Mouse (Mus musculus) layer of hippocampus, adult 11-12 months (tissue): Measurements from ENCODE around the gene Nfia.

ENCODE experiments used
- DNase-seq: peaks from one replicate; pipeline ENCODE4 v3.0.0; 2022; ENCODE audit warnings: low spot score

Nfia gene

DNA sequence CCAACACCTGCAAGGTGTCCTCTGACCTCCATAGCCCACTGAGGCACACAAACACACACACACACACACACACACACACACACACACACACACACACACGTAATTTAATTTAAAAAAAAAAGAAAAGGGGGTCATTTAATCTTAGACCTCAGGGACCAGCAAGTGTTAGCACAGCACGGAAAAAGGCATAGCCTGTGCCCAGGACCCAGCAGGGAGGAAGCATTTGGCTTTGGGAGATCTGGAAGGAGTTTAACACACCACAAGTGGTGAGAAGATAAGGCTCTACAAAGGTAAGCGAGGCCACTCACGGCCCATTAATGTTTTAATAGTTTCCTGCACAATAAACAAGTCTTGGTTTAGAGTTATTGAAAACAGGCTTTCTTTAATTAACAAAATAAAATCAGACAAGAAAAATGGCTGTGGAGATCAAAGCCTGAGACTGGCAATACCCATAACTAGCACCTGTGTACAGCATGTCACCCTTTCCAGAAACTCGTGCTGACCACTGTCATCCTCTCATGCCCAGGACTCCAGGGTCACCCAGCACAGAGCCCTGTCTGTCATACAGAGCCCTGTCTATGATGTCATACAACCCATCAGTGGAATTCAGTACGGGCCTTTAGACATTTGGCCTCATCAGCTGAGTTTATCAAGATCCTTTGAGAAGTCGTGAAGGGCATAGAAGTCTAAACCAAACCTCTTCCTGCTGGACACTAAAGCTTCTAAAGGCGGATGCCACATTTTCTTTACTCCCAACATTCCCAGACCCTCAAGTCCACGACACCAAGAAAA lies 332.6 kb downstream of the Nfia start:
- DNase-seq: no peak

- DNase-seq: no peak
Measured at GRCm38 (mm10) chr4:98105971-98106370, 333.4 kb downstream of the Nfia start.

GRCm38 (mm10) chr4:98106445-98107092 lies 334.0 kb downstream of the Nfia start:
- DNase-seq: no peak

GRCm38 (mm10) chr4:98107093-98107453 lies 334.5 kb downstream of the Nfia start:
- no peak for DNase-seq

DNA sequence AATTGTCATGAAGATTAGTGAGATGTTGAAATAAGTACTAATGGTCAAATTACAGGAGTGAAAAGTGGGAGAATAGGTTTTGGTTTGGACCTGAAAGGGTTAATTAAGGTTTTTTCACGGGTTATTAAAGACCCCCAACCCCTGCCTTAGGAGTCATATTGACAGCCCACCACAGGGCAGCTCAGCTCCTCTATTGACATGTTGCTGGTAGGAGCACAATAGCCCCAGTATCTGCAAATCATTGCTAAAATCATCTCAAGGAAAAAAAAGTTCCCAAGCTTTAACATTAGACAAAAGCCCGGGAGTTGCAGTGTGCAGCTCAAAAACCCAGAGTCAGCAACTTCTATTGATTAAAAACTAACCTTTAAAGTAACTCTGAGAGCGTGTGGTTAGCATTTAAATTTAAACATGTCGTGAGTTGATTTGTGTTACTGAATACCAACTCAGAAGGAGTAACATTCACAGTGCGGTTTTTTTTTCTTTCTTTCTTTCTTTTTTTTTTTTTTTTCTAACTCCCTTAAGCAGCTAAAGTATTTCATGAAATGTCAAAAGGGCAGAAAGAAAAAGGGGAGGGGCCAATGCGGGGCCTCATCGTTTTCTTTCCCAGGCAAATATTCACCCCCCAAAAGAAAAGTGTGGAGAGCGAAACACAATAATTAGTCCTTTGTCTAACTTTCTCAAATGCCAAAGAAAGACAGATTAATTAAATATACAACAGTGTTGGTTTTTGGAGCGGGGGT lies 335.6 kb downstream of the Nfia start:
- DNase-seq: no peak

GRCm38 (mm10) chr4:98108676-98109016 lies 336.1 kb downstream of the Nfia start:
- peak; percentile 50 for DNase-seq

GRCm38 (mm10) chr4:98109064-98109463 lies 336.5 kb downstream of the Nfia start:
- peak; percentile 63 for DNase-seq

DNA sequence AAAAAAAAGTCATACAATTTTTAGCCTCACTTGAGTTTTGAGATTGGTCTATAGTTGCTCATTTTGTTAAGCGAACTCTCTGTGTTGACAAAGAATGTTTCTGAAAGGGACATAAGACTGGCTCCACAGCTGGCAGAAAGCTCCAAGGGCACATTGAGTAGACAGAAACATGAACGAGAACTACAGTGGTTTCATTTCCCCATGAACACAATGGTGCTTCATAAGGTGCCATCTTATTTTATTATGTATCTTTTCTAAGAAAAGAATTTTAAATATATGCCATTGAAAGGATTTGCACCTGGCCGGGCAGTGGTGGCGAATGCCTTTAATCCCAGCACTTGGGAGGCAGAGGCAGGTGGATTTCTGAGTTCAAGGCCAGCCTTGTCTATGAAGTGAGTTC lies 337.4 kb downstream of the Nfia start:
- no peak for DNase-seq

DNA sequence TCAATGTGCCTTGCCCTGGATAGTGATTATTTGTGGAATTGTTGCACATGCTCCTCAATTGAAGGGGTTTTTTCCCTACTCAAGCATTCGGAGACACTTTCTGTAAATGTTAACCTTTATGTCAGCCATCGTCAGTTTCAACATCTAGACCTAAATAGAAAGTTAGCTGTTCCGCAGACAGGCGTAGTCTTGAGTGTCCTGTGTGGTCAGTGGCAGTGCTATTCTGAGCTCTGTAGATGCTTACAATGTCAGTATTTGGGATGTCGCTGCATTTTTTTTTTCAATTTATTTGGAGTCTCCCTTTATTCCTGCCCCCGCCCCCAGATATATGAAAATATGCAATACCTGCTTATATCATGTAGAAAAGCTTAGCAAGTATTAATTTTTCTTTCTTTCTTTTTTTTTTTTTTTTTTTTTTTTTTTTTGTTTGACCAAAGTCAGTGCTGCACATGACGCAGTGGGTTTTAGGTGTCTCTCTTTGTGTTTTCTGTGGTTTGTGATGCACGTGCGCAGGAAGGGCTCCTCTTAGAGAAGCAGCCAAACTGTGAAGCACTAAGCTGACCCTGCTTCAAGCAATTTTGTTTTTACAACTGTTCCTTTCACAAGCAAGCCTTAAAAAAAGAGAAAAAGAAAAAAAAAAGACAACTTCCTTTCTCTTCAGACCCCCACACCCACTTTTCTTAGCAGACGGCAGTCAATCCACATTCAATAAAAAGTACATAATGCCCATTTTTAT lies 340.9 kb downstream of the Nfia start:
- no peak for DNase-seq

- DNase-seq: no peak
Measured at GRCm38 (mm10) chr4:98114966-98115365, 342.4 kb downstream of the Nfia start.

DNA sequence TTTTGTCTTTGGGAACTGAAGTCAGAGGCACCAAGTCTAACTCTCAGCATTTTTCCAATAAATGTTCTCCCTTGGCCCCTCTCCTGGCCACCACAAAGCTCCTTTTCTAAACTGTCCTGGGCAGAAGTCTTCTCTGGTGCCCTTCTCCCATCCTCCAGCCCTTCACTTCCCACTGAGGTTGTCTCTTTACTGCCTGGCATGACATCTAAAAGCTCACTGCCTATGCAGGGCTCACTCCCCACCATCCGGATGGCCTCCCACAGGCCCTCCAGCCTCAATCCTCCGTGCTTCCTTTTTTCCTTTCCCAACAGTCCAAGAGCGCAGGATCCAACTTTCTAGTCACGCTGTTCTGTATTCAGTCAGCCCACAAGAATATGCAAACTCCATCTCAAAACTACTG lies 342.9 kb downstream of the Nfia start:
- no peak for DNase-seq

GRCm38 (mm10) chr4:98116046-98116445 lies 343.5 kb downstream of the Nfia start:
- no peak for DNase-seq

GRCm38 (mm10) chr4:98118126-98118525 lies 345.6 kb downstream of the Nfia start:
- no peak for DNase-seq

DNA sequence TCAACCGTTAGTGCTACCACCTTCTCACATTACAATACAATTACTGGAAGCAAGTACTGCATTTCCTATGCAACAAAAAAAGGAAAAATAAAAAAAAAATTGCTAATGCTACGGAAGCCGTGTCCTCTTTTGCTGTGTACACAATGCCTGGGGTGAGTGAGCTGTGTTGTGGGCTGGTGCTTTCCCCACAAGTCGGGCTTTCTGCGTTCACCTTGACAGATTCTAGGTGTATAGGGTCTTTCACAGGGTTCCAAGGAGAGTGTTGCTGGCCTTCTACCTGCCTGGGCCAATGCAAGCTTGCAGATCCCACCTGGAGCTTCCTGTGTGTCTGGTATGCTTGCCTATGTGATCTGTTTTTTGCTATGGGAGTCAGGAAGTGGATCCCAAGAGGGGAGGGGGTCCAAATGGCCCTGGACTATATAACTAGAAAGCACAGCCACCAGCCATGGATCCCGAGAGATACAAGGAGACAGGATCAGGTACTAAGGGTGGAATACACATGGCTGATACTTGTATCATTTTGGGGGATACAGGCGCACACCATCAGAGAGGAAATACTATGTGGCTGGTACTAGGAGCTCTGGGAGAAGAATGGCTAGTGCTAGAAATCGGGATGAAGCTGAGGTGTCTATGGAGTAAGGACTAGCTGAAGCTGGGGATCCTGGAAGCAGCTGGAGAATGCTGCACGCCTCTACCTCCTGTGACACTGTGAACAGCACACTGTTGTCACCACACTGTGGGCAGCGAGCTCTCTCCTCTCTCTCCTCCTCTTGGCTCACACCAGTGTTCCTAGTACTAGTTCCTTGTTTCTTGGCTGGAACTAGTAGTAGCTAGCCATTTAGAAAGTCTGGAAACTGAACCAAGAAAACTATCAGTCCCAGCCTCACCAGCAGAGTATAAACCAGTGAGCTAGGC lies 346.5 kb downstream of the Nfia start:
- no peak for DNase-seq

GRCm38 (mm10) chr4:98119949-98120531 lies 347.5 kb downstream of the Nfia start:
- no peak for DNase-seq

GRCm38 (mm10) chr4:98120706-98121340 lies 348.3 kb downstream of the Nfia start:
- no peak for DNase-seq

GRCm38 (mm10) chr4:98126003-98126677 lies 353.6 kb downstream of the Nfia start:
- no peak for DNase-seq

DNA sequence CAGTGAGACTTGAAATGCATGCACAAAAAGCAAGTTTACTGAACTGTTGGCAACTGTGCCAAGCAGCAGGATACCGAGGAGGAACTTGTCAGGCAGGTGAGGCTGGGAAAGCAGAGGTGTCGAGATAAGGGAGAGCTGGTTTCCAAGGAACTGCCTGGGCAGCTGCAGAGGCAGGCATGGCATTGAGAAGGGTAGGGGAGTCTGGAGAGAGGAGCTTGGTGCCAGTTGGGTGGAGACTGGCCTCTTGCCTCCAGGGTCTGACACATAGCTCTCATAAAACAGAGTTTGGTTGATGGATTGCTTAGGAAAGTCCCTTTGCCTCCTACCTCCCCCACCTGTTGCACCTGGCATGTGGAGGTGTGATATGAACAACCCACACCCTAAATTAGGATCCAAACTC lies 358.3 kb downstream of the Nfia start:
- no peak for DNase-seq

- DNase-seq: no peak
Measured at GRCm38 (mm10) chr4:98134027-98134426, 361.5 kb downstream of the Nfia start.

GRCm38 (mm10) chr4:98136072-98136471 lies 363.5 kb downstream of the Nfia start:
- no peak for DNase-seq
